Mouse (Mus musculus) CH12F3 (cell line): ENCODE data around the gene Fbp2.
"Not testable (repeated sequence)": the region's sequence is repeated elsewhere in the genome, so short reads cannot be mapped to it uniquely, and the experiment has no call there.

Experiments used
- in situ Hi-C: fragments of 300-500 bp; cut with MboI; formaldehyde crosslinking; loops from 2 replicates; pipeline ENCODE4 v1.14.3; 2020; ENCODE audit warnings: low sequenced_read_pairs

The Fbp2 gene

GRCm38 (mm10) chr13:62865651-62866315 is 7.6 kb upstream of the Fbp2 start:
- in situ Hi-C loops: no loop called here

GRCm38 (mm10) chr13:62863771-62864170 is 5.5 kb upstream of the Fbp2 start:
- in situ Hi-C loops: no loop called here

- in situ Hi-C loops: no loop called here
Measured at GRCm38 (mm10) chr13:62862875-62863274, 4.7 kb upstream of the Fbp2 start.

GRCm38 (mm10) chr13:62860068-62860467 is 1.8 kb upstream of the Fbp2 start:
- in situ Hi-C loops: no loop called here

GRCm38 (mm10) chr13:62859251-62859650 is 1.0 kb upstream of the Fbp2 start:
- in situ Hi-C loops: loop anchor here (10.0 kb wide), 1 partner anchor 234 kb away; the partner anchor contains the start of gene 6720489N17Rik

- in situ Hi-C loops: loop anchor here (10.0 kb wide), 1 partner anchor 232 kb away; the partner anchor contains the start of gene 6720489N17Rik
Measured at GRCm38 (mm10) chr13:62856850-62857249, 1.4 kb downstream of the Fbp2 start.

- in situ Hi-C loops: loop anchor here (10.0 kb wide), 1 partner anchor 231 kb away; the partner anchor contains the start of gene 6720489N17Rik
Measured at GRCm38 (mm10) chr13:62856305-62856675, 1.9 kb downstream of the Fbp2 start.

GRCm38 (mm10) chr13:62855396-62856304 is 2.6 kb downstream of the Fbp2 start:
- in situ Hi-C loops: loop anchor here (10.0 kb wide), 1 partner anchor 231 kb away; the partner anchor contains the start of gene 6720489N17Rik

GRCm38 (mm10) chr13:62854666-62855065 is 3.6 kb downstream of the Fbp2 start:
- in situ Hi-C loops: loop anchor here (10.0 kb wide), 1 partner anchor 230 kb away; the partner anchor contains the start of gene 6720489N17Rik

GRCm38 (mm10) chr13:62833341-62833740 is 24.9 kb downstream of the Fbp2 start:
- in situ Hi-C loops: no loop called here

GRCm38 (mm10) chr13:62832239-62832638 is 26.0 kb downstream of the Fbp2 start:
- in situ Hi-C loops: no loop called here

GRCm38 (mm10) chr13:62815705-62816104 is 42.5 kb downstream of the Fbp2 start:
- in situ Hi-C loops: not testable (repeated sequence)

- in situ Hi-C loops: no loop called here
Measured at GRCm38 (mm10) chr13:62812713-62813112, 45.5 kb downstream of the Fbp2 start.

- in situ Hi-C loops: not testable (repeated sequence)
Measured at GRCm38 (mm10) chr13:62807981-62808380, 50.2 kb downstream of the Fbp2 start.
